Mouse (Mus musculus) CH12F3 (cell line): ENCODE results near the gene Kmo.

Experiments used
- in situ Hi-C: fragments of 300-500 bp; cut with MboI; formaldehyde crosslinking; loops from 2 replicates; pipeline ENCODE4 v1.14.3; 2020; ENCODE audit warnings: low sequenced_read_pairs

Gene Kmo

DNA sequence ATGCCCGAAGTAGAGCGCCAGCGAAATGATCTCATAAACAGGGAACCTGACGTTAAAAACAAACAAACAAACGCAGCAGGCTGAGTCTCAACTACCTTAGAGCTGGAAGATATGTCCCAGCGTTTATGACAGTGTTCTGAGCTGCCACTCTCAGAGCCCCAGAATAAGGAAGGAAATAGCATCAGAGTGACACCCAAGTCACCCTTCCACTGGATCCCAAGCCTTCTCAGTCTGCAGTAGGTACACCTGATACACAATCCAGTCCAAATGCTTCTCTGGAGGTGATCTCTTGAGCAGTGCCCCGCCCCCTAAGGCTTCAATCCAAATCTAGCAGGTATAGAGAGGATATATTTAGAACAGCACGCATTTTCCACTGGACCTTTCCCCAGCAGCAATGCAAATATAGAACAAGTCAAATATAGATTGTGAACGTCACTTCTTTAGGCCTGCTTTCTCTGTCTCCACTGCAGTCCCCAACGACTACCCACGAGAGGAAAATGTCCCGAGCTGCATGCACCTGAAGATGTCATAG is 73.3 kb downstream of the Kmo start:
- in situ Hi-C loops, result no loop called here

DNA sequence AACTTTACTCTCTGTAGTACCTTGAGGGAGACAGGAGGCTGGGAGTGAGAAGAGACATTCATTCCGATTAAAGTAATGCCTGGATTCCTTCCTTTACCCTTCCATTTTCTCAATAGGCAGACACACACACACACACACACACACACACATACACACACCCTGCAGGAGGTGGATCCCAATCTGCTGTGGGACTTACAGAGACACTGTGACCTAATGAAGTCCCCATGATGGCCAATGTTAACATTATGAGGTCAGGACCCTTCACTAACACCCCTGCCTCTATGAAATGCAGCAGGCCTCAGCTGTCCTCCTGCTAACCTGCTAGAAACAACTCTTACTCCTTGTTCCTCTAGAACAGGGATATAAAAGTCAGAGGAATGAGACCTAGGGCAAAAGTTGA is 78.1 kb downstream of the Kmo start, which contains the start of gene Wdr64:
Gene Wdr64 (plus strand): TSS at position 301 of the 400 bp plus-strand sequence.
- in situ Hi-C loops, result no loop called here

DNA sequence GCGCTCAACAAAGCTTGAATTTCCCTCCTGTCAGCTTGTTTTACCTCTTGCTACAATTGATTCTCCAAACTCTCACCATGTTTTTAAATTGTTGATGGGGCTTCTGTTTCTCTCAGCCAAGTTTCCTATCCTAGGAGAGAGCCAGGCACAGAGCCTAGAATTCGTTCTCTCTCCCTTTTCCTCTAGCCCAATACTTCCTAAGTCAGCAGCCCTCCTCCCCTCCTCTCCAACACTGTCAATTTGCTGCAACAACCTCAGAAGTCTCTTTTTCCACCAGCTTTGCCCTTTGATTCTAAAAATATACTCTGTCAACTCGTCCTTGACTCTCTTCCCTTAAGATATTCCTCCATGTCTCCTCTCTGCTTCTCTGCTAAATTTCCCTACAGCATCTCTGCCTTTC is 79.2 kb downstream of the Kmo start:
- in situ Hi-C loops, result no loop called here

DNA sequence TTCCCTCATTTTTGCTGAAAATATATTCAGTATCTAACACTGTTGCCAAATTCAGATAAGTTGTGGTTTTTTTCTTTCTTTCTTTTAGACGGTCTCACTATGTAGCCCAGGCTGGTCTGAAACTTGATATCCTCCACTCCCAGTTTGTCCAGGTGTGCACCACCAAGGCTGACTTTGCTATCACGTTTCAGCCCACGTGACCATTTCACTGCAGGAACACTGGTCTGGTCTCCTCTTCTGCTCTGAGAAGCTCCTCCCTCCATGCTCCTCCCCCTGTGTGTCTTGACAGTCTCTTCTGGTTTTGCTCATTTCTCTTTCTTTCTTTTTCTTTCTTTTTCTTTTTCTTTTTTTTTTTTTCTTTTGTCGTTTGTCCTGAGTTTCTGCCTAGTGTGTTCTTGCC is 79.6 kb downstream of the Kmo start:
- in situ Hi-C loops, result no loop called here

DNA sequence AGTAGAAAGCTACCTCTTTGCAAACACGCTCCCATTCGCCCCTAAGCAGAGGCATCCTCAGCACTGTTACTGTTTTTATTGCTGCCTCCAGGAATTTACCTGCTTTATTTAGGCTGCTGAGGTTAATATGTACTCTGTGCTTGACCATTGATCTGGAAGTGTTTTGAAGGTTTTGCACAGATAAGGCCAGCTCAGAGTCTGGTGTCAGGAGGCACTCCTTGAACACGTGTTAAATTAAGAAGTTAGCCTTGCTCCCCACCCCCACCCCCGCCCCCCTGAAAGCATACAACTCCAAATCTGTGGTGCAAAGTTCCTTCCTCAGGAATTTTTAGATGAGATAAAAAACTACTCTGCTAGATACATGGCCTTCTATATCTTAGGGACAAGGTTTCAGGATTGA is 81.0 kb downstream of the Kmo start:
- in situ Hi-C loops, result no loop called here

DNA sequence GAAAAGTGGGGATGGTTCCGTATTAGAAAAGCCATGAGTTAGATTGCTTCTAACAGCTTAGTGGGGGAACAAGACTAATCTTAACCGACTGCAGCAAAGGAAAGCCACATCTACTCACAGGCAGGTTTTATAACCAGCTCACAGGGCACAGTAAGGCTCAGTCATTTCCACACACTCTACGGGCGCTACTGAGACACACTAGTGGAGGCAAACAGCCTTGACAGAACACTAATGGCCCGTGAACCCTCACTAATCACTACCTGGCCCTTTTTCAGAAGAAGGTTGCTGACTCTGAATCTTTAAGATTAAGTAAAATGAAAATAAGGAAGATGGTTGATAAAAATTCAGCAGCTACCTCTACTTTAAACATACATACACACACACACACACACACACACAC is 87.4 kb downstream of the Kmo start:
- in situ Hi-C loops, result no loop called here

DNA sequence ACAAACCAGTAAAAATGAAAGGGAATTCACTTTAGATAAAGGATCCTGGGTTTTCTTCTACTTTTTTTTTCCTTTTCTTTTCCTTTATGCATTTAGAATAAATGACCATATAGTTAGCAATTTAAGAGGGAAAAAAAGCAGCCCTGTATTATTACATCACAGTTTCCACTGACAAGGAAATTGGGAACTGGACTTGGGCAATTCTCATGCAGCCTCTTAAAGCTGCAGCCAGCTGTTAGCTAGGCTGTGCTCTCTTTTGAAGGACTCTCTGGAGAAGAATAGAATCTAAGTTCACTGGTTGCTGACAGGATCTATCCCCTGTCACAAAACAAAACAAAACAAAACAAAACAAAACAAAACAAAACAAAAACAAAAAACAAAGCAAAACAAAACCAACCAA is 87.8 kb downstream of the Kmo start:
- in situ Hi-C loops, result no loop called here
